Mouse (Mus musculus): ENCODE measurements at regions not wholly inside any gene's neighbourhood (a gene's known extent, or its start where the extent isn't known, plus 50 kb on each side); places are given as distances from the start of the nearest gene placed in this dataset.

- DNase-seq (ENCODE audit: low read depth, low spot score) = no peak
Observed at GRCm38 (mm10) chrX:56276348-56276747, 63.7 kb upstream of the Gm773 start.

GRCm38 (mm10) chrX:56274170-56274569 is 61.5 kb upstream of the Gm773 start:
- DNase-seq (ENCODE audit: low read depth, low spot score) = peak; percentile 1

- peak; percentile 60 for DNase-seq (ENCODE audit: low read depth, low spot score)
Observed at GRCm38 (mm10) chrX:56269706-56270105, 57.0 kb upstream of the Gm773 start.
